Mouse (Mus musculus): ENCODE data around the gene Dazap2.
"Not testable (repeated sequence)": the region's sequence is repeated elsewhere in the genome, so short reads cannot be mapped to it uniquely, and the experiment has no call there.

Gene Dazap2

DNA sequence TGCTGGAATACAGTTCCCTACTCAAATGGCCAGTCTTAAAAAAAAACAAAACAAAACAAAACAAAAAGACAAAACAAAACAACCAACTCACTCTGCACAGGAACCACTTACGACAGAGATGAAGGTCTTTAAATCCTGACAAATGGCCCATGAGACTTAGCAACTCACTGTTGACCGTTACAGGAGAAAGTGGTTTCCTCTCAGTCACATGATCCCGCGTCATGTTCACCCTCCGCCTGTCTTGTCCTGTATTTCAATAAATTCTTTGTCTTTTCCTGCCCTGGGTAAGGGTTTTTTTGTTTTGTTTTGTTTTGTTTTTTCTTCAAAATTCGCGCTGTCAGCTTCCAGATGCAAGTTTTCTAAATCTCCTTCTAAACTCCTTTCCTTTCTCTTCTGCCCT lies 3.2 kb upstream of the Dazap2 start:
- DNase-seq (ENCODE audit: low spot score) = no peak

- no peak for DNase-seq (ENCODE audit: low spot score)
These were observed 2.7 kb upstream of the Dazap2 start for GRCm38 (mm10) chr15:100612432-100612831.

DNA sequence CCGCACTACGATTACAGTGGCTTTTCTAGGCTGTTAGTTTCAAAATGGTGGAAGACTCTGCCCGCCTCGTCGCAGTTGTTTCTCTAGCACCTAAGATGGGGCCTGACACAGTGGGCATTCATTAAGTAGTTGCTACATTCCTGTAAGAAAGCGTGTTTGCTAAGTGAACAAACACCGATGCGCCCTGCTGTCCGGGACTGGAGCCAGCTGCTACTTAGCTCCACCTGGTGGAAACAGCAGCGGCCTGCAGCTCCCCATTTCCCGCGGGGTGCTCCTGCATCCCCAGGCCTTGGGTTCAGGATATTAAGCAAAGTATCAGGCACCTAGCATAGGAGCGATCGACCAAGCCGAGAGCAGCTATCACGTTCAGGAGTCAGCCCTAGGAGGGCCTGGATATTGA lies 1.6 kb upstream of the Dazap2 start:
- DNase-seq (ENCODE audit: low spot score) = peak; percentile 78

- DNase-seq (ENCODE audit: low spot score) = no peak
These were observed 742 bp upstream of the Dazap2 start for GRCm38 (mm10) chr15:100614218-100614995.

DNA sequence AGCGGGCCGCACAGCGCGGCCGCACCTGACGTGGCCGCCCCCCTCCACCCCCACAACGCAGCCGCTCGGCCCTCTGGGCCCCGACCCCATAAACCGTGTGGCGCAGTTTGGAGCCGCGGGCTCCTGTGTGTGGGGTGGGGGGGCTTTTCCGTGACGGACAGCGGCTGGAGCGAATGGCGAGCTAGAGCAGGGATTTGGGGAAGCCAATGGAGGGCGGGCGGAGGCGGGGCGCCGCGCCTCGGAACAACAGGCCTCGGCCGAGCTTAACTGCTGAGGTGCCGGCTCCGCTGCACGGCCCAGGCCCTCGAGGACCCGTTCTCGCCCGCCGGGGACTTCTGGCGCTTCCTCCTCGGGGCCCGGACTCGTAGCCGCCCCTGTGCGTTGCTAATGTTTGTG lies 674 bp downstream of the Dazap2 start:
- DNase-seq (ENCODE audit: low spot score) = peak; percentile 96

DNA sequence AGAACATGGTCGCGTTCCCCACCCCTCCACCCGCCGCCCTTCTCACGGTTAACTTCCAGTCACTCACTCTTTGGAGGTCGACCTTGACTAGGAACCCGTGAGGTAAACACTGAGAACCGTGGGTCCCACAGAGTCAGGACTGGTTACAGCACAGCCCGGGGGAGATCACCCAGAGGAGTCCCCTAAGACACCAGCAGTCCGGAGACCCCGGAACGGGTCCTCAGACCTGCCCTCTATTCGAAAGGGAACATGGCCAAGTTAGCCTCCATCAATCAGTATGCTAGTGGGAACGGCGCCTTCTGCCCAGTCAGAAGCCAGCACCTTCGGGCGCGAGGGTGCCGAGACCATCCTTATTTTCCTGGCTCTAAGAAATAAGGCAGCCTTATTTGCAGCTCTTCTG lies 1.1 kb downstream of the Dazap2 start:
- no peak for DNase-seq (ENCODE audit: low spot score)

- DNase-seq (ENCODE audit: low spot score) = no peak
These were observed 4.1 kb downstream of the Dazap2 start for GRCm38 (mm10) chr15:100619200-100619599.

DNA sequence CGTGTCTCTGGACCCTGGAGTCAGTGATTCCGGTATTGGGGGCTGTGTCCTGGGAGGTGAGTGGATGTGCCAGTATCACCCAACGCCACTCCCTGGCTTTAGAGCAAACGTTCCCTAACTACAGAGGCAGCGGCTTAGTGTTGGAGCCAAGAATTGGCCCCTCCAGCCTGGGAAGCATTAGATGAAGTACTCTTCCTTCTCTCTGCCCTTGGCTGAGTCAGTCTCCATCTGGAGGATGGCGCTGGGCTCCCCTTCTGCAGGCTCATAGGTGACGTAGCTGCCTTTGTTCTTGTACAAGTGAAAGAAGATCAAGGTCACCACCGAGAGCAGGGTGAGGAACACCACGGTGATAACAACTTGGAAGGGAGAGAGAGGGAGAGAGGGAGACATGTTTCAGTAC lies 6.5 kb downstream of the Dazap2 start:
- DNase-seq (ENCODE audit: low spot score) = not testable (repeated sequence)

GRCm38 (mm10) chr15:100622164-100622563 lies 7.0 kb downstream of the Dazap2 start:
- DNase-seq (ENCODE audit: low spot score) = no peak

DNA sequence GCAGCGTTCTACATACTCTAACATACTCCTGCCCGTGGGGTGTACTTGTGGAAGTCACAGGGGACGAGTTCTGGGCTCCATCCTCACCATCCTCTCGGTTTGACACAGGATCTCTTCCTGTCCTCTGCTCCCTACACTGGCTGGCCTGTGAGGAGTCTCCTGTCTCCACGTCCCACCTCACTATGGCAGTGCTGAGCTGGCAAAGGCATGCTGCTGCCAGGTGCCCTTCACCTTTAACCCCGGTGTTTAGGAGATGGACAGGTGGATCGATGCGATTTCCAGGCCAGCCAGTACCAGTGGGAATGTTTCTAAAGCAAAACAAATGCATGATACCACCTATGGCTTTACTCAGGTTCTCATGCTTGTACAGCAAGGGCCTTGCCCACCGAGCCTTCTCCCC lies 8.6 kb downstream of the Dazap2 start:
- DNase-seq (ENCODE audit: low spot score) = no peak

DNA sequence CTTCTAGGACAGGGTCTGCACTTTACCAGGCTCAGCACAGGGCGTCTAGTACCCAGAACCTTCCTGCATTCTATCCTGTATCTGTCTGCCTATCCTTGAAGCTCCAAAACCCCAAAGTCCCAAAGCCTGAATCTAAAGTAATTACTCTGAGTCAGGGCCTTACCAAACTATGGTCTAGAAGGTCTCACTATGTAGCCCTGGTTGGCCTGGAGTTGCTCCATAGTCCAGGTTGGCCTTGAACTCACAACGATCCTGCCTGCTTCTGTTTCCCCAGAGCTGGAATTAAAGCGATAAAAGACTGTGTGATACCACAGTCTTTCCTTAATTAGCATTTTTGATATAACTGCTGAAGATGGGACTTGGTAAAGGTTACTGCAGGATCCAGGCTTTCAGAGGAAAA lies 9.3 kb downstream of the Dazap2 start:
- no peak for DNase-seq (ENCODE audit: low spot score)

DNA sequence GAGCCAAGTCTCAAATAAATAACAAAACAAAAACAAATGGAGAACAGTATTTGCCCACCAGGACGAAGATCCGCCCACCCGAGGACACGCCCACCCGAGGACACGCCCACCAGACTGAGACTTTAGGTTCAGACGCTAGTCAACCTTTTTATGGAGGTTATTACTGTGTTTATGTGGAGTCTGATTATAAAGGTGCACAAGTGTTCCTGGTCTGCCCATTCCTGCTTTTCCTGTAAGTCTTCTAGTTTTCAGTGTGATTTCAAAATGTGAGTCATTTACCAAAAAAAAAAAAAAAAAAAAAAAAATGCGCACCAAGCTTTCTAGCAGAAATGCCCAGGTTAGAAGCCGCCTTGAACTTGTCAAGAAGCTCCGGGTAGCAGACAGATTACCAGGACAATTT lies 12.1 kb downstream of the Dazap2 start:
- DNase-seq (ENCODE audit: low spot score) = no peak

GRCm38 (mm10) chr15:100627774-100628370 lies 12.7 kb downstream of the Dazap2 start:
- no peak for DNase-seq (ENCODE audit: low spot score)

DNA sequence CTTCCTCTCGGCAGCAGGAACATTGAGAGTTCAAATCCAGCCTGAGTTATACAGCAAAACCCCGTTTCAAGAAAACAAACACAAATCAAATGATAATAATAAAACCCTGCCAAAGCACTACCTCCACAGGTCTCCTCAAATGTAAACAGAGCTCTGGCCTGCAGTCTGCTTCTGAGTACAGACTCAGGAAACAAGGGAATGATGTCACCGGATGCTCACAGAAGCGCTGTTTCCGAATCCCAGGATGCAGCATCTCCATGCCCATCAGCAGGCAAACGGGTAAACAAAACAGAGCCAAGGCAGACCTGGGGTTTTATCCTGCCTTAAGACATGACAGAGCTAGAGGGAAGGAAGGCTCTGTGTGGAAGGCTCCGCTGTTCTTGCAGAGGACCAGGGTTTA lies 13.6 kb downstream of the Dazap2 start:
- DNase-seq (ENCODE audit: low spot score) = no peak

DNA sequence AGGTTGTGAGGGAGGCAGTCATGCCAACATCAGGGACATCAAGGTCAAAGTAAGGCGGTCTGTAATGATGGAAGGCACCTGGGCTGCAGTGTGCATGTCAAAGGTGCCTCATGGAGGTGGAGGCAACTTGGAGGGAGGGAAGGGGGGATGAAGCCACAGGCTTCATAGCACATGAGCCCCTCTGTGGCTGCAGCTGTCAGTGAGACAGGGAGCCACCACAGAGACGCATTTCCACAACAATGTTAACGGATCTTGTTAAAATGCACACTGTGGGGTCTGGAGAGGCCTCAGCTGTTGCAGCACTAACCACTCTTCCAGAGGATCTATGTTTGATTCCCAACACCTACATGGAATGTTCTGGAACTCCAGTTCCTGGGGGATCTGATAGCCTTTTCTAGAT lies 15.0 kb downstream of the Dazap2 start:
- DNase-seq (ENCODE audit: low spot score) = no peak

- DNase-seq (ENCODE audit: low spot score) = no peak
These were observed 16.5 kb downstream of the Dazap2 start for GRCm38 (mm10) chr15:100631454-100632170.

- no peak for DNase-seq (ENCODE audit: low spot score)
These were observed 17.2 kb downstream of the Dazap2 start for GRCm38 (mm10) chr15:100632323-100632722.

DNA sequence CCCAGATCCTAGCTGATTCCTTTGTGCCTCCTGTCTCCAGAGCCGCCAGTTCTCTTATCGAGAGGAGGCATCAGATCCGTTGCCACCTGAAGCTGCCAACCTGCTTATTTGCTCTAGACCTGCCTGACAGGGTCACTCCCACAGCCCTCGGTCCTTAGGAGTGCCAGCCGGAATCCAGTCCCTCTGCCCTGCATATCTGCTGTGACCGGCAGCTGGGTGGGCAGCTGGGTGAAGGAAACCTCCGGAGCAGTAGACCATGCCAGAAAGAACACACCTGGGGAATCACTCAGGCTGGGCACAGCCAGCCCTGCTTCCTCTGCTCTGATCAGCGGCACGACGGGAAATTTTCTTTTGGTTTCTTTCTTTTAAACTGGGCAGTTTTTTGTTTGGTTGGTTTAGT lies 18.2 kb downstream of the Dazap2 start:
- DNase-seq (ENCODE audit: low spot score) = no peak

GRCm38 (mm10) chr15:100635239-100635638 lies 20.1 kb downstream of the Dazap2 start:
- DNase-seq (ENCODE audit: low spot score) = no peak

DNA sequence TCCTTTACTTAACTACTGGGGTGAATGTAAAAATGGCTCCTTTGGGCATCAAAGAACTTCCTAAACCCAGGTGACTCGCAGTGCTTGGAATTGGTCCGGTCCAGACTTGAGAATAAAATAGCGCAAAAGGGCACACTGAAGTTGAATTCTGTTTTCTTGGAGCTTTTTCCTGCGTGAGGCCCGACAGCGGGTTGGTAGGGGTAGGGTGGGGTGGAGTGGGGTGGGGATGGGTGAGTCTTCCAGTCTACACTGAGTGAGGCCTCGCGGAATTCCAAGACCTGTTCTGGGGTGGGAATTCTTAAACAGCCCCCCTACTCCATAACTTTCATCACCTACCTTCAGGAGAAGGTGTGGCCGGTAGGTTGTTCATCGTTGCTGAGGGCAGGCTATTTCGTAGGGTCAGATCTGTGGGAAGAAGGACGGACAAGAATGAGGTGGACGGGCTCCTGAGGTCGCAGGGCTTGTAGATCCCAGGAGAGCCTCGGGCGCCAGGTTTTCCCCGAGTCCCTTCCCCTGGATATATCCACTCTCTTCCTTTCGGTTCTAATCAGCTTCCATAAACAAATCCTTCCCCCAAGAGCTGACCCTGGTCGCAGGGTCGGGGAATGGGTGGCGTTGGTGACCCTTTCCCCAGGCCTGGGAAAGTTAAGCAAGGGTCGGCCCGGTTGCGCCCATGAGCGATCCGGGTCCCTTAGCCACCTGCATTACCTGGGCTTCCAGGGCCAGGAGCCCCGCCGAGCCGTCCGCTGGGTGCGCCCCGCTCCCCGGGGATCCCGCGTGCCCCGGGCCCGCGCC lies 20.9 kb downstream of the Dazap2 start:
- DNase-seq (ENCODE audit: low spot score) = no peak

DNA sequence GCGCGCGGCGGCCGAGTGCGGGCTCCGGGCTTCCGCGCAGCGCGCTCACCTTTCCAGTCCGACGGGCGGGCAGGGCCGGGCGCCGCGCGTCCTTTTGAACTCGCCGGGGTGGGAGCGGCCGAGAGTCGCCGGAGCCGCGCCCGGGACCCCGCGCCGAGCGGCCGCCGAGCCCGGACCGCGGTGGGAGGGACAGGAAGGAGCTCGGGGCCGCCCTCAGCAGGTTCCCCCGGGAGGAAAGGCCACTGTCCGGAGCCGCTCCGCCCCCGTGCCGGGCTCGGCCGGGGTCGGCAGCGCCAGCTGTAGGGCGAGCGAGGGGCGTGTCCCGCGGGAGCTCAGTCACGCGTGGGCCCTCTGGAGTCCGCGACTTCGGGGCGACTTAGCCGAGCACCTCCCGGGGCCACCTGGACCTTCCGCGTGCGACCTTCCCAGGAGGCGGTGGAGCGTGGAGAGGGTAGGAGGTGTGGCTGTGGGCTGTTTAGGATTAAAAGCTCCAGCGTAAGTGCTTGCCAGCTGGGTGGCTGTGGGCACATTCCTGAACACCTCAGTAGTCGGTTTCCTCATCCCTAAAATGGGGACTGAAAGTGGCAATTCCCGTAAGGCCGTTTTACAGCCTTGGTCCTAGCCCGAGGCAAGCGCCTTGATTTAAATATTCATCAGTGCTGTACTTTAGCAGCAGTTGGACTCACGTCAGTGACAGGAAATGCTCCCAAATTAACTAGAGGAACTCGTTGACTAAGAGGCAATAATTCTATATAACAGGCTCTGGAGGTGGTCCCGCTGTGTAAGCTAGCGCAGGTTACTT lies 21.8 kb downstream of the Dazap2 start, which contains the start of gene Smagp:
Gene Smagp (minus strand): TSS at position 241 of the 802 bp plus-strand sequence.
- no peak for DNase-seq (ENCODE audit: low spot score)

Data from adipocyte (in vitro differentiated cells).